ENCODE assay signal across 8 mouse cellular contexts in the genomic region with DNA sequence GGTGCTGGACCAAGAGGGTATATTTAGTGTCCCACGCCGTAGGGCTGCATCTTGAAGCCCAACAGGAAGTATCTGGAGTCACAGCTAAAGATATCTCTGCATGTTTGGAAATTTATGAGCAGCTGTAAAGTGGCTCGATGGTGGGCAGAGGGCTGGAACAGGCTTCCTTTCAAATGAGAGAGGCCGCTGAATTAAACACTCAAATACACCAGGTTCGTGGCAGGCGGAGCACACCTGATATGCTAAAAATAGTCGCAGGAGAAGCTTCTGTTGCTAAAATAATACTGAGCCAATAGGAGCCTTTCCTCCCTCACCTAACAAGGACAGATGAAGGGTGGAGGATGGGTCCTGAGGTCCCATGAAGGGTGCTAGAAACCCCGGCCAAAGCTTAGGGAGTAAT.
DNase-seq lines count a peak whose midpoint lies in the region; ATAC-seq and TF ChIP-seq lines count a peak whose summit lies in the region.

No protein-coding gene starts in this region.

- WGBS in lung, embryonic 14.5 days = 25% methylated on average over 8 of the region's 8 CpGs
- WGBS in hindbrain, embryonic 14.5 days = 75% methylated on average over 8 of the region's 8 CpGs
- 69% methylated on average over 8 of the region's 8 CpGs for WGBS in midbrain, embryonic 13.5 days

- peaks cover 21% of the 10 kb centered on the region; the same call in 1 of the 2 replicates for H3K4me1 ChIP-seq in lung, embryonic 14.5 days (ENCODE audit: insufficient read depth)
- H3K4me1 ChIP-seq in hindbrain, embryonic 14.5 days (replicated peaks; ENCODE audit: control insufficient read depth, insufficient read depth, low read length) = peaks cover 22% of the 10 kb centered on the region
- peaks cover 47% of the 10 kb centered on the region for H3K4me1 ChIP-seq in midbrain, embryonic 13.5 days (replicated peaks)

- 0 out of 2 replicates have a peak, but pooled peaks have one; percentile 6 for ATAC-seq in lung, embryonic 14.5 days (ENCODE audit: insufficient read depth)
- no peak for ATAC-seq in hindbrain, embryonic 14.5 days (ENCODE audit: low FRiP score)
- no peak for ATAC-seq in midbrain, embryonic 13.5 days

- 0 out of 2 replicates have a peak overlapping the region, but pooled peaks have one; percentile 6 for H3K9ac ChIP-seq in lung, embryonic 14.5 days
- 0 out of 2 replicates have a peak overlapping the region, but pooled peaks have one; percentile 24 for H3K9ac ChIP-seq in hindbrain, embryonic 14.5 days
- H3K9ac ChIP-seq in midbrain, embryonic 13.5 days (replicated peaks) = no peak overlapping the region

- no peak overlapping the region for H3K4me3 ChIP-seq in lung, embryonic 14.5 days (ENCODE audit: low read depth, low read length)
- H3K4me3 ChIP-seq in hindbrain, embryonic 14.5 days (replicated peaks; ENCODE audit: low read length) = no peak overlapping the region
- no peak overlapping the region for H3K4me3 ChIP-seq in midbrain, embryonic 13.5 days (replicated peaks)

- H3K27me3 ChIP-seq in lung, embryonic 14.5 days (ENCODE audit: insufficient read depth, low read length) = no peaks in the 10 kb centered on the region
- H3K27me3 ChIP-seq in hindbrain, embryonic 14.5 days (ENCODE audit: control insufficient read depth, insufficient read depth, low read length) = no peaks in the 10 kb centered on the region
- H3K27me3 ChIP-seq in midbrain, embryonic 13.5 days = no peaks in the 10 kb centered on the region

- TF ChIP-seq CTCF in lung, embryonic 14.5 days (IDR thresholded peaks at IDR 0.05; ENCODE audit: low read depth) = no peak

- H3K36me3 ChIP-seq in lung, embryonic 14.5 days (ENCODE audit: insufficient read depth) = no peaks in the 10 kb centered on the region
- no peaks in the 10 kb centered on the region for H3K36me3 ChIP-seq in hindbrain, embryonic 14.5 days (replicated peaks; ENCODE audit: control insufficient read depth, insufficient read depth)
- no peaks in the 10 kb centered on the region for H3K36me3 ChIP-seq in midbrain, embryonic 13.5 days

- peak overlapping the region; percentile 68 for H3K27ac ChIP-seq in lung, embryonic 14.5 days (ENCODE audit: low read depth)
- H3K27ac ChIP-seq in hindbrain, embryonic 14.5 days = no peak overlapping the region
- H3K27ac ChIP-seq in midbrain, embryonic 13.5 days = peak overlapping the region; percentile 56; the same call in 1 of the 2 replicates

- DNase-seq in cerebellum, postnatal 25 days = peak; percentile 54 to 63
- no peak for DNase-seq in cerebellum, adult 11-12 months
- DNase-seq in lung, embryonic 14.5 days = peak; percentile 64
- DNase-seq in lung, postnatal 25 days (ENCODE audit: low spot score) = no peak
- DNase-seq in hindbrain, embryonic 14.5 days (ENCODE audit: low spot score) = no peak
- DNase-seq in spleen, postnatal 4 days (ENCODE audit: low spot score in 2 of 2) = no peak
- no peak for DNase-seq in embryo, embryonic 10.5 days (ENCODE audit: low spot score)

- H3K4me2 ChIP-seq in lung, embryonic 14.5 days = peak overlapping the region; percentile 27
- no peak overlapping the region for H3K4me2 ChIP-seq in hindbrain, embryonic 14.5 days (replicated peaks)
- no peak overlapping the region for H3K4me2 ChIP-seq in midbrain, embryonic 13.5 days (replicated peaks)

- no peaks in the 10 kb centered on the region for H3K9me3 ChIP-seq in lung, embryonic 14.5 days (ENCODE audit: low read depth, low read length)
- H3K9me3 ChIP-seq in hindbrain, embryonic 14.5 days (ENCODE audit: control insufficient read depth, low read length) = no peaks in the 10 kb centered on the region
- no peaks in the 10 kb centered on the region for H3K9me3 ChIP-seq in midbrain, embryonic 13.5 days

Comparison
In these comparisons a context has a peak if more than half of its experiments do, and no peak if none do; other contexts are left out.
1. DNase-seq: peak in cerebellum, postnatal 25 days (2 of 2) and lung, embryonic 14.5 days (single experiment); none in cerebellum, adult 11-12 months (single experiment), lung, postnatal 25 days (single experiment), hindbrain, embryonic 14.5 days (single experiment), spleen, postnatal 4 days (0 of 2) and embryo, embryonic 10.5 days (single experiment).